Mouse (Mus musculus): ENCODE results near the gene Arhgef40. TPM values are rescaled to one million over a fixed set of nuclear protein-coding genes. Genes with fewer than 3 reads are reported as not detected.

Gene Arhgef40
- 104 and 111 TPM in 2 replicates for polyA plus RNA-seq (2016; fragmentation: Nextera tagmentation; extraction: Ambion mirVana)

DNA sequence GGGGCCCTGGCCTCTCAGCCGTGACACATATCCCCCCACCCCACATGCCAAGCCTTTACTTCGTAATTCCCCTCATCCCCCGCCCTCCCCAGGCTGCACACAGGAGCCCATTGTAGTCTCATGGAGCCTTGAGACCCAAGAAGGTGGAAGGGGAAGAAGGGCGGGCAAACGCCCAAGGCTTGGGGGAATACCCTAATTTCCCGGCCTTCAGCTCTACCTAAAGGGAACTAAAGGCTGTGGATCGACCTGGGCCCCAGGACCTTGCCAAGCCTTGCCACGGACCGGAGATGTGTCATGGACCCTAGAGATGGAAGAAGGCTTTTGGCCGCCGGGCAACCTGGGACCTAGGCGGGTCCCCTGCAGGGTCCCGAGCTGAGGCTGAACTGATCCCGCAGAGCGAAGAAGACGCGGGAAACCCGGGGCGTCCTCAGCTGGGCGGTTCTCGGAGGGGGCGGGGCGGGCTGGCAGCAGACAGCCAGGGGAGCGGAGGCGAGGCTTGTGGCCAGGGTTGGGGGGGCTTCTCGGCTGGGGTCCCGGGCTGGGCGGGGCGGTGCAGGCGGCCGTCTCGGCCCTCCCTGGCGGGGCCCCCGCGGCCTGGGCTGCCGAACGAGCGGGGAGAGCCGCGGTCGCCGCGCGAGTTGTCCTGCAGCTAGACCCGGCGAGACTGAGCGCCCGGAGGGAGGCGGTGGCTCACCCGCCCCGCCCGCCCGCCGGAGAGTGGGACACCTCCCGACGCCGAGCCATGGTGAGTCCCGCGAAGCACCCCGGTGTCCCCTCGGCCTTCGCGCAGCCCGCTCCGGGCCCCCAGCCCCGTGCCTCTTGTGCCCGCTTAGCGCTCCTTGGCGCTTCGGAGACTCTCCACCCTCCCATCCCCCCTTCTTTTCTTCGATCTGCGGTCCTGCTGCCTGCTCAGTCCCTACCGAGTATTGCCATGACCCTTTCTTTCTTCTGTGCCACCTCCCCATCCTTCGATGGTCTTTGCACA lies at the start of gene Arhgef40:
Arhgef40 (plus strand) TSS at position 473 of the 985 bp plus-strand sequence.
- Histone ChIP-seq H3K4me1 (replicated peaks) (peaks cover 22% of the 10 kb centered on the region), H3K36me3 (peaks cover 26% of the 10 kb centered on the region), H3K27ac (ENCODE audit: poor library complexity, severe bottlenecking) (peak within 1 kb of the TSS; percentile 96), H3K9ac (peak within 1 kb of the TSS; percentile 86), H3K27me3 (replicated peaks) (no peaks in the 10 kb centered on the region), H3K4me3 (peak within 1 kb of the TSS; percentile 75), H3K9me3 (replicated peaks) (no peaks in the 10 kb centered on the region), H3K4me2 (peak within 1 kb of the TSS; percentile 81)
- WGBS, result under 1% methylated on average over 59 of the region's 74 CpGs
- ATAC-seq (ENCODE audit: insufficient number of reproducible peaks, low FRiP score), result peak; percentile 85

DNA sequence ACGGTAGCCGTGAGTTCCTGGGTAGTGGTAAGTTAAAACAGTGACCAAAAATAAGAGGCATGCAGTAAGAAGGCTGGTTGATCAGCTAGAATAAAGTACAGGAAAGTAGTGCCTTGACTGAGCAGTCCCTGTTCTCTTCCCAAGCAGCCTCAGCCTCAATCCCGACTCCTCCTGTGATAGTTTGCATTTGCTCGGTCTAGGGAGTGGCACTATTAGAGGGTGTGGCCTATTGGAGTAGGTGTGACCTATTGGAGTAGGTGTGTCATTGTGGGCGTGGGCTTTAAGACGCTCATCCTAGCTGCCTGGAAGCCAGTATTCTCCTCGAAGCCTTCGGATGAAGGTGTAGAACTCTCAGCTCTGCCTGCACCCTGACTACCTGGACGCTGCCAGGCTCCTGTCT lies 45.5 kb upstream of the Arhgef40 start:
- Histone ChIP-seq H3K27ac (ENCODE audit: poor library complexity, severe bottlenecking) (no peak overlapping the region), H3K27me3 (replicated peaks) (no peaks in the 10 kb centered on the region), H3K36me3 (no peaks in the 10 kb centered on the region), H3K4me2 (no peak overlapping the region), H3K9me3 (replicated peaks) (peaks cover 16% of the 10 kb centered on the region), H3K4me3 (no peak overlapping the region), H3K4me1 (replicated peaks) (peaks cover 4% of the 10 kb centered on the region; the same call in 1 of the 2 replicates), H3K9ac (no peak overlapping the region)
- WGBS, result 81% methylated on average over 9 of the region's 9 CpGs
- no peak for ATAC-seq (ENCODE audit: insufficient number of reproducible peaks, low FRiP score)

GRCm38 (mm10) chr14:51940944-51941560 lies 43.5 kb upstream of the Arhgef40 start:
- H3K27me3 ChIP-seq (replicated peaks), result no peaks in the 10 kb centered on the region
- peaks cover 9% of the 10 kb centered on the region for H3K9me3 ChIP-seq (replicated peaks)
- H3K27ac ChIP-seq (ENCODE audit: poor library complexity, severe bottlenecking), result no peak overlapping the region
- peaks cover 4% of the 10 kb centered on the region; the same call in 1 of the 2 replicates for H3K4me1 ChIP-seq (replicated peaks)
- WGBS, result 42% methylated on average over 8 of the region's 8 CpGs
- H3K4me2 ChIP-seq, result no peak overlapping the region
- H3K36me3 ChIP-seq, result no peaks in the 10 kb centered on the region
- no peak overlapping the region for H3K4me3 ChIP-seq
- peak; percentile 39; the same call in 1 of the 2 replicates for ATAC-seq (ENCODE audit: insufficient number of reproducible peaks, low FRiP score)
- H3K9ac ChIP-seq, result no peak overlapping the region

DNA sequence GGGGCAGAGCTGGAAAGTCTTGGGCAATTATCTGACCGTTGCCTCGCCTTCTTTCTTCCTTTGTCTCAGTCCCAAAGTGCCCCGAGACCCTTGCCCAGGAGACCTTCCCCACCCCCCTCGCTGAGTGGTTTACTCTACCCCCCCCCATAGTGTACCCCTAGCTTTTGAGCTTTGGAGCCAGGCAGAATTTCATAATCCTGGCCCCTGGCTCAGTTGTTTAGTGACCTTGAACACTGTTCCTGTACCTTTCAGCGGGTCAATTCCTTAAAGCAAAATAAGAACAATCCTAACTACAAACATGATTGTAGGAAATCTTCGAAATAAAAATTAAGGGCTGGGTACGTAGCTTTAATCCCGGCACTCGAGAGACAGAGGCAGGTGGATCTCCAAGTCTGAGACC lies 42.9 kb upstream of the Arhgef40 start:
- peaks cover 4% of the 10 kb centered on the region; the same call in 1 of the 2 replicates for H3K4me1 ChIP-seq (replicated peaks)
- H3K36me3 ChIP-seq, result no peaks in the 10 kb centered on the region
- peaks cover 9% of the 10 kb centered on the region for H3K9me3 ChIP-seq (replicated peaks)
- H3K4me3 ChIP-seq, result no peak overlapping the region
- H3K9ac ChIP-seq, result no peak overlapping the region
- no peak for ATAC-seq (ENCODE audit: insufficient number of reproducible peaks, low FRiP score)
- H3K27me3 ChIP-seq (replicated peaks), result no peaks in the 10 kb centered on the region
- WGBS, result 65% methylated on average over 9 of the region's 9 CpGs
- H3K4me2 ChIP-seq, result no peak overlapping the region
- no peak overlapping the region for H3K27ac ChIP-seq (ENCODE audit: poor library complexity, severe bottlenecking)

- WGBS, result 56% methylated on average over 7 of the region's 7 CpGs
Observed at GRCm38 (mm10) chr14:51942236-51942635, 42.3 kb upstream of the Arhgef40 start.

GRCm38 (mm10) chr14:51943336-51943735 lies 41.2 kb upstream of the Arhgef40 start:
- Histone ChIP-seq H3K4me1 (replicated peaks) (peaks cover 4% of the 10 kb centered on the region; the same call in 1 of the 2 replicates), H3K4me3 (no peak overlapping the region), H3K27me3 (replicated peaks) (no peaks in the 10 kb centered on the region), H3K4me2 (no peak overlapping the region), H3K36me3 (no peaks in the 10 kb centered on the region), H3K9ac (no peak overlapping the region), H3K9me3 (replicated peaks) (peaks cover 3% of the 10 kb centered on the region; the same call in 1 of the 2 replicates), H3K27ac (ENCODE audit: poor library complexity, severe bottlenecking) (no peak overlapping the region)
- ATAC-seq (ENCODE audit: insufficient number of reproducible peaks, low FRiP score), result no peak
- 69% methylated on average over 6 of the region's 6 CpGs for WGBS

More at GRCm38 (mm10) chr14:51942236-51942635, 42.3 kb upstream of the Arhgef40 start:
- Histone ChIP-seq H3K36me3 (no peaks in the 10 kb centered on the region), H3K4me1 (replicated peaks) (peaks cover 4% of the 10 kb centered on the region; the same call in 1 of the 2 replicates), H3K9ac (no peak overlapping the region), H3K27me3 (replicated peaks) (no peaks in the 10 kb centered on the region), H3K4me3 (no peak overlapping the region), H3K9me3 (replicated peaks) (peaks cover 7% of the 10 kb centered on the region), H3K4me2 (no peak overlapping the region), H3K27ac (ENCODE audit: poor library complexity, severe bottlenecking) (no peak overlapping the region)
- no peak for ATAC-seq (ENCODE audit: insufficient number of reproducible peaks, low FRiP score)

DNA sequence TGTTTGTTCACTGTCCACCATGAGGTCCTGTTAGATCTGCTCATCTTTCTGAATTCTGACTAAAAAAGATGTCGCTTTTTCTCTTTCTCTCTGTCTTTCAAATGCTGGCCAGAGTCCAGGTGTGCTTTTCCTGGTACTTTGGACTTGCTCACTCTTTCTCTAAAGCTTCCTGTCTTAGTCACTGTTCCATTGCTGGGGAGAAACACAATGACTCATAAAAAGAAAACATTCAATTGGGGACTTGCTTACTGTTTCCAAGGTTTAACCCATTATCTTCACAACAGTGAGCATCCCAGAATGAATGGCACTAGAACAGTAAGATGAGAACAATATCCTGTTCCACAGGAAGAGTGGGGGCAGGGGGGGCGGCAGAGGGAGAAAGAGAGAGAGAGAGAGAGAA lies 24.2 kb upstream of the Arhgef40 start:
- H3K4me2 ChIP-seq, result no peak overlapping the region
- peaks cover 7% of the 10 kb centered on the region for H3K4me1 ChIP-seq (replicated peaks)
- no peak overlapping the region for H3K27ac ChIP-seq (ENCODE audit: poor library complexity, severe bottlenecking)
- H3K36me3 ChIP-seq, result no peaks in the 10 kb centered on the region
- H3K4me3 ChIP-seq, result no peak overlapping the region
- peaks cover 3% of the 10 kb centered on the region; the same call in 1 of the 2 replicates for H3K27me3 ChIP-seq (replicated peaks)
- WGBS, result 76% methylated on average over 2 of the region's 2 CpGs
- no peak overlapping the region for H3K9ac ChIP-seq
- peaks cover 3% of the 10 kb centered on the region for H3K9me3 ChIP-seq (replicated peaks)
- no peak for ATAC-seq (ENCODE audit: insufficient number of reproducible peaks, low FRiP score)

DNA sequence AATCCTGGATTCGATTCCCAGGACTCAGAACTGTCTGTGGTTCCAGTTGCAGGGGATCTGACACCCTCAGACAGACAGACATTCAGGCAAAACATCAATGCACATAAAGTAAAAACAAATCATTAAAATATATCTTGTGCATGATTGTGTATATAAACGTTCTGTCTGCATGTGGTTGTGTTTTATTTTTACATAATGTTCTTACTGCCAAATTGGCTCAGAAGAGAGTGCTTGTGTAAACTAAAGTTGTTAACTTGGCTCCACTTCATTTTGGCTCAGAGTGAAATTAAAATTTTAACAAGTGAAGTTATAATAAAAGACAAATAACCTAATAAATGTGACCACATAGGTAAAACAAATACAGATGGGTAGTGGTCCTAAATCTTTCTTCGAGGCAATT lies 17.1 kb upstream of the Arhgef40 start:
- Histone ChIP-seq H3K27me3 (replicated peaks) (no peaks in the 10 kb centered on the region), H3K27ac (ENCODE audit: poor library complexity, severe bottlenecking) (no peak overlapping the region), H3K36me3 (no peaks in the 10 kb centered on the region), H3K4me1 (replicated peaks) (peaks cover 3% of the 10 kb centered on the region), H3K9ac (no peak overlapping the region), H3K4me3 (no peak overlapping the region), H3K4me2 (no peak overlapping the region), H3K9me3 (replicated peaks) (no peaks in the 10 kb centered on the region)
- WGBS, result 80% methylated on average over 3 of the region's 3 CpGs
- no peak for ATAC-seq (ENCODE audit: insufficient number of reproducible peaks, low FRiP score)

- Histone ChIP-seq H3K4me2 (no peak overlapping the region), H3K27ac (ENCODE audit: poor library complexity, severe bottlenecking) (no peak overlapping the region), H3K9me3 (replicated peaks) (no peaks in the 10 kb centered on the region), H3K4me1 (replicated peaks) (peaks cover 5% of the 10 kb centered on the region), H3K36me3 (no peaks in the 10 kb centered on the region), H3K4me3 (no peak overlapping the region), H3K9ac (no peak overlapping the region), H3K27me3 (replicated peaks) (no peaks in the 10 kb centered on the region)
- ATAC-seq (ENCODE audit: insufficient number of reproducible peaks, low FRiP score), result no peak
- 75% methylated on average over 3 of the region's 3 CpGs for WGBS
Observed at GRCm38 (mm10) chr14:51979252-51979651, 5.3 kb upstream of the Arhgef40 start.

GRCm38 (mm10) chr14:51983251-51983650 lies 1.3 kb upstream of the Arhgef40 start:
- Histone ChIP-seq H3K36me3 (peaks cover 13% of the 10 kb centered on the region), H3K4me1 (replicated peaks) (peaks cover 22% of the 10 kb centered on the region), H3K4me3 (no peak overlapping the region), H3K4me2 (peak overlapping the region; percentile 81), H3K27ac (ENCODE audit: poor library complexity, severe bottlenecking) (no peak overlapping the region), H3K9me3 (replicated peaks) (no peaks in the 10 kb centered on the region), H3K27me3 (replicated peaks) (no peaks in the 10 kb centered on the region), H3K9ac (no peak overlapping the region)
- WGBS, result 56% methylated on average over 4 of the region's 4 CpGs
- ATAC-seq (ENCODE audit: insufficient number of reproducible peaks, low FRiP score), result no peak

DNA sequence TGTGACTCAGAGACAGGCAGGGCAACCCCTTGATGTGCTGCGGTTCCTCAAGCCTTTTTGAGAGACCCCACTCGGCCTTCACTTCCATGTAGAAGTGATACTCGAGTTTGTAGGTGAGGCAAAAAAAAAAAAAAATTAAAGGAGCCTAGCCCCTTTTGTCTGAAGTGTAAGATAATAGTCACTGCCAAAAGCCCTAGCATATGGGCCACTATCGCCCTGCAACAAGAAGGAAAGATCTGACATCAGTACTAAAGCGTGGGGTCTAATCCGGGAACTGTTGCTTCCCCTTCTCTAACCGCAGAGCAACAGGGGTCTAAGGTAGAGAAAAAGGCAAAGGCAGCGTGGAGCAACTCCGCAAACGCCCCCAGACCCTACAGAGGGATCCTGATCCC lies 668 bp upstream of the Arhgef40 start:
- Histone ChIP-seq H3K27ac (ENCODE audit: poor library complexity, severe bottlenecking) (peak overlapping the region; percentile 96), H3K4me3 (peak overlapping the region; percentile 75), H3K4me1 (replicated peaks) (peaks cover 22% of the 10 kb centered on the region), H3K36me3 (peaks cover 19% of the 10 kb centered on the region), H3K9me3 (replicated peaks) (no peaks in the 10 kb centered on the region), H3K9ac (peak overlapping the region; percentile 86), H3K27me3 (replicated peaks) (no peaks in the 10 kb centered on the region), H3K4me2 (peak overlapping the region; percentile 81)
- ATAC-seq (ENCODE audit: insufficient number of reproducible peaks, low FRiP score), result no peak
- 11% methylated on average over 10 of the region's 10 CpGs for WGBS

Measured in heart, embryonic 12.5 days (tissue).